Mouse (Mus musculus) embryo, embryonic 11 days (tissue): ENCODE measurements around the gene Cfap61.

Experiments used
- DNase-seq: peaks from one replicate; pipeline ENCODE4 v3.0.0-alpha.2; 2015

Cfap61 gene

DNA sequence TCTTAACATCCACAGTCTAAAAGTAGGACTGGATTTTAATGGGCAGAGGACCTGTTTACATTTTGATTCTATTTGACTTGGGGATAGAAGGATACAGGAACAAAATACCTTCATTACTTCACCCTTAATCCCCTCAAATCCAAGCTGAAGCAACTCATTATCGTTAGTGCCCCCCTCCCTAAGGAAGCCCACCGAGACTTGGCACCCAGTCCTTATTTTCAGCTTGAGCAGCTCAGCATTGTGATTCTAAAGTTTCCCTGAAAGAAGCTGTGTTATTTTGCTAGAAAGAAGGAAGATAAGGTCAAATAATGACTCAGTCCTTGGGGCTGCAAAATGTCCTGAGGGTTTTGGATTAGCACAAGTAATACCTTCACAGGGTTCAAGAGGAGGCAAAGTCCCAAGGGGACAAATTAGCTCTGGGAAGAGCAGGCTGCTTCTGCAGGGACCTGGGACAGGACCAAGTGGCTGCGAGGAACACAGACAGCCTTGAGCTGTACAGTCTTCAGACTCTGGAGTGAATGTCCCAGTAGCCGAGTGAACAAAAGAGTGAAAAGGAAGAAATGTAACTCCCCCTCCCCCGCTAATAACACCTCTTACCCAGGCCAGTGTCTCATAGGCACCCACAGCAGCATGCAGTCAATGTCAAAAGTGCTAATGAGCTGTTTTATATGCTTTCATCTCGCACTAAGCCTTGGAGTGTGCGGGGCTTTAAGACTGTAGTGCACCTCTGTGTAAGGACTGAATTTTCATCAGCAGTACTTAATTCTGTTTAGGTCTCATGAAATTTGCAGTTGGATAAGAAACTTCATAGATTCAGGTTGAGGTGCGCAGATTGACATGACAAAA is 81.0 kb downstream of the Cfap61 start:
- DNase-seq, result peak; percentile 23

DNA sequence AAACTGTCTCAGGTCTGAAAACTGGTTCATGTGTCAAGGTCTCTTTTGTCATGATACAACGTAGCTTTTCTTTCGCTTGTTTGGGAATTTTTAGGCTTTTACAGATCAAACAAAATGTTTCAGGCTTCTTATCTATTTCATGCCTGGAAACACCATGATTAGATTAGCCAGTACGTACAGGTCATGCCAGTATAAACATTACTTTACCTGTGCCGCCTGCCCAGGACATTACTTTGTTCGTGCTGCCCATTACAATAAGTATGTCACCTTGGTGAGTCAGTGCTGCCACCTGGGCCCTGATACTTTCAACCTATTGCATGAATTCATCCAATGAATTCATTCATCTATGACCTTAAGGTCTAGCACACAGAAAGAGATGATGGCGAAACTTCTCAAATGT is 88.3 kb downstream of the Cfap61 start:
- DNase-seq, result no peak

DNA sequence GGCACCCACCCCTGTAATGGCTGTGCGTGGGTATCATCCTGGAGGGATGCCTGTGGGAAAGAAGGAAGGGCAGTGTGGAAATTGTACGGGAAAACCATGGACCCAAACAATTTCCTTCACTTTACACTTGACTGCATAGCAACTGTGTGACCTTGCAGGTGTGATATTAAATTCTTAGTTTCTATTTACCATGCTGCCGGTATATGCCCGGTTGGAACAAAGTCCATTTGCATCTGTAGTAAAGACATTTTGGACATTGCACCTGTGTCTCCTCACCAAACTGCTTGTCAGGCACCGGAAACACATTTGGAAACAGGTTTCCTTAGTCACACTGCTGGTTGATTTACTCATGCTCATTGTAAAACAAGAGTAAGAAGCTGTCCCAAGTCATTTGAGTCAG is 109.1 kb downstream of the Cfap61 start:
- DNase-seq, result no peak

DNA sequence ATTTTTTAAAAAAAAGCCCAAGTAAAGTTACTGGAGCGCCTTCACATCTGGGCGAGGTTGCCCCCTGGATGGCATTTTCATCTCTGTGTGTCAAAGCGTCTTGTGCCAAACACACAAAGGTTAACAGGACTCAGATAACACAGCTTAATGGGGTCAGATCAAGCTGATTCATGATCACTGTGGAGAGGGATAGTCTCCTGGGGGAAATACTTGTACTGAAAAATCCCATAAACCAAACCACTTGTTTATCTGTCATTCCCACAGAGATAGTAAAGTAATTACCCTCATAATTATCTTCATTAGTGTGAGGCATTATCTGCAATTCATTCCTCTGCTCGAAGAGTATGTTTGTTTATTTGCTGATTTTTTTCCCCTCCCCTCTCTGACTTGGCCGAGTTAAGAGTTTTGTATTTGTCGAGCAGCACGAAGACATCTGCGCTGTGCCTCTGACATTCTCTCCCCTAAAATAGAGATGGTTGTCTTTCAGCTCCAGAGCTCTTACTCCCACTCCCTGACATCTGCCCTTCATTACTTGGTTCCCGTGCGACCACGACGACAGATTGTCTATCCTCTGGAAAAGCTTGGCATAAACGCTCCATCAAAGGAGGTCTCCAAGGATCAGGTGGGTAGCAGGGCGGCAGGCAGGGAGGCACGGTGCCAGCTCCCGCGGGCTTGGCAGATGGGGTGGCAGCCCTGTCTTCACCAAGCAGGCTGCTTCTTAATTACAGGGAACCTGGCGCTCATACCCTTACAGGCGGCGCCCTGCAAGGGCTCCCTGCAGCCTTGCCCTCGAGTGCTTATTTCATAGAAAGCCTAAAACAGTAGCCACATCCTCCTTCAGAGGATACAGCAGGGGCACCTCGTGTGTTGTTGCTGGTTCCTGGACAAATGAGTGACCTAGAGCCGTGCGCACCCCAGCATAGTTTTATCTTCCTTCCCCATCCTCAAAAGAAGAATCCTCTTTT is 110.6 kb downstream of the Cfap61 start:
- no peak for DNase-seq

DNA sequence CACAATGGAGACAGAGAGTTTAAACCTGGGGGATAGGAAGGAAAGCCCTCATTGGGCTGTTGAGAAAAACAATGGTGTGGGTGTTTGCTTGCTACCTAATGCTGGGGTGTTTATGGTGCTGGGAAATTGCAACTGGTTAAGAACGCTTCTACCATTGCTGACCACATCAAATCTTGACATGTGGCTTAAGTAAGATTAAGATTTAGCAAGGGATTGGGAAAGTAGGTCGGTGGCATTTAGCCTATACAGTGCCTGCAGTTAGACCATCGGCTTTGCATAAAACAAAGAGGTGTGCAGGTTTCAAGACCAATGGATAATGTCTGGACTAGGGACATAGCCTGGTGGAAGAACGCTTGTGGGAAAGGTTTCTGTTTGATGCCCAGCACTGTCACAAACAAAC is 113.1 kb downstream of the Cfap61 start:
- no peak for DNase-seq

DNA sequence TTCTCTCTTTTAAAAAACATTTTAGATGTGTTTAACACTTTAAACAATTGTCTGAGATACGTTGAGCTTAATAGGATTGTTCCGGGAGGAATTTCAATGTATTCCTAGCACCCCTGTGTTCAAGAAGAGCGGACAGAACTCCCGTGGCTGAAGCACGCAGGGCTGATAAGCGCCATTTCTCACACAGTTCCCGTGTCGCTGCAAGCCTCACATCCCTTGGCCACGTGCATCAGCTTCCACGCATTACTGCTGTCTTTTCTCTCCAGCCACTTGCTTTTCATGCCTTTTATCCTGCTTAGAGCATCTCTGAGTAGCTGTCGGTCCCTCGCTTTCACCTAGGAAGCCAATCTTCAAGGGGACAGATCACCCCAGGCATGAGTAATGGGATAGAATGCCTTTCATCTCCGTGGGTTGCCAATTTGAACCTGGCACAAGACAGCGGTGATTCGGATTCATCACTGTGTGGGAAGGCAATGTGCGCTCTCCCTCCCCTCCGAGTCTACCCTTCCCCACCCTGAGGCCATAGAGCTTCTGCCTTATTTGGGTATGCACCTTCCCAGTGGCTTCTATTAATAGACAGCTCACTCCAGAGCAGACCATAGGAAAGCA is 113.7 kb downstream of the Cfap61 start:
- no peak for DNase-seq

DNA sequence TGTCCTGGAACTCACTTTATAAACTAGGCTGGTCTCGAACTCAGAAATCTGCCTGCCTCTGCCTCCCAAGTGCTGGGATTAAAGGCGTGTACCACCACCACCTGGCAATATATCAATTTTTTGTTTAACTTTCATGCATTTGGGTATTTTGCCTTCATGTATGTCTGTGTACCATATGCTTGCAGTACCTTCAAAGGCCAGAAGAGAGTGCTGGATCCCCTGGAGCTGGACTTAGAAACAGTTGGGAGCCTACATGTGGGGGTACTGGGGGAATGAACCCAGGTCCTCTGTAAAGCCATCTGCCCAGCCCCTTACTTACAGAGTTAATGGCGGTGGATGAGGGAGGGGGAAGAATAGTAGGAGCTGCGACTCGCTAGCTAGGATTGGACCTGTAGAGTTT is 114.8 kb downstream of the Cfap61 start:
- DNase-seq, result no peak

DNA sequence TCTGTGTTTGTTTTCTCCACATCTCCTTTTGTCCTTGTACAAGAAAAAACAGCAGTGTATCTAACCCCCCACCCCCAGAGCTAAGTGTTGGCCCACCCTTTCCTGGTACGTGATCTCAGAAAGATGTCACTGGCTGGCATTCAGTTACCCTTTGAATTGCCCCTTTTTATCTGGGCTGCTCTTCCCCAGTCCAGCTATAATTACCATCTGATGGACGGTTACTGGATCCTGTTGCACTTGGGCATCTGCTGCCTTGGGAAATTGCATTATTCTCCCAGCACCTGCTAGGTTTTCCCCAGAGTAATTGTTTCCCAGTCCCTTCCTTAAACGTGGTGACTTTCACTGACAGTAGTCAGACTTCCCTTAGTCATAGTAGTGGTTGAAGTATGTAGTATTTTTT is 115.5 kb downstream of the Cfap61 start:
- no peak for DNase-seq

DNA sequence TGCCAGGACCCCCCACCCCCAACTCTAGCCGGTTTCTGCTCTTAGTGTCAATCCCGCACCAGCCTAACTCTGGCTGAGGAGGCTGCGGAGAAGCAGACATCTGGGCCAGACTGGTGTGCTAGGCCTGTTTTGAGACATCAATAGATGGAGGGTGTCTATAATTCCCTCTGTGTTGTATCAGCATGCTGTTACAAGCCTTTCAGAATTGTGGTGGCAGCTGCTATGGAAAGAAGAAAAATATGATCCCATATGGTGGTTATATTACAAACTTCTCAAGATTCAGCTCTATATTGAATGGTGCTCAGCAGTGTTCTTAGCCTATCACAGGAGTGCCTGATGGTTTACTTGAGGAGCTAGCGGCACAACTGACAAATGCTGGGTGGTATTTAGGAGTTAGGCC is 116.8 kb downstream of the Cfap61 start:
- DNase-seq, result no peak

DNA sequence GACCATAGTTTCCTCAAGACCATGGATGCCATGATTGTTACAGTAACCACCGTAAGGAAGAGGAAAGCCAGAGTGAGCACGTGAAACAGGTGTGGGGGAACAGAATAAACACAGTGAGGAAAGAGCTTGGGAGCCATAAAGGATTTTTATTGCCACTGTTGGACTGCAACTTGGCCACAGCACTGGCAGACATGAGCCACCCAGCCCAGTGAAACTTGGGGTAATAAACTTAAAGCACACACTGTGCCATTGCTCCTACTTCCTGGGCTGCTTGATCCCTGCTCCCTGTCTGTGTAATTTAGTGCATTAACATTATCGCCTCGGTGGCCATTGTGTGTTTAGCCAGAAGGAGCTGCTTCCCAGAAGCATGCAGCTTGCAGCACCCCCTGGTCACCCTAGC is 122.5 kb downstream of the Cfap61 start:
- no peak for DNase-seq

DNA sequence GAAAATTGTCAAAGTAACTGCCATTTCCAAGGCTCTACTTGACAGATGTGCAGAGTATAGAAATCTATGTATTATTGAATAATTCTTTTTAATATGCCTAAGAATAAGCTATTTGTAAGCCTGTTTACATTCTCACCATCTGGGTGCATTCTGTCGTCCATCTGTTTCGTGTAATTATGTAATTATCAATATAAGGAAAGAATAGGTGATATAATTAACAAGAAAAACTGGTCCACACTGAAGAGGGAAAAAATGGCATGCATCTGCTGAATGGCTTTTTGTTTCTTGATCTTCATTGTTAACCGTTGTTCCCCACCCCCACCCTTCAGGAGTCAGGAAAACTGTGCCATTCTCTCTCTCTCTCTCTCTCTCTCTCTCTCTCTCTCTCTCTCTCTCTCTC is 124.2 kb downstream of the Cfap61 start:
- DNase-seq, result no peak

DNA sequence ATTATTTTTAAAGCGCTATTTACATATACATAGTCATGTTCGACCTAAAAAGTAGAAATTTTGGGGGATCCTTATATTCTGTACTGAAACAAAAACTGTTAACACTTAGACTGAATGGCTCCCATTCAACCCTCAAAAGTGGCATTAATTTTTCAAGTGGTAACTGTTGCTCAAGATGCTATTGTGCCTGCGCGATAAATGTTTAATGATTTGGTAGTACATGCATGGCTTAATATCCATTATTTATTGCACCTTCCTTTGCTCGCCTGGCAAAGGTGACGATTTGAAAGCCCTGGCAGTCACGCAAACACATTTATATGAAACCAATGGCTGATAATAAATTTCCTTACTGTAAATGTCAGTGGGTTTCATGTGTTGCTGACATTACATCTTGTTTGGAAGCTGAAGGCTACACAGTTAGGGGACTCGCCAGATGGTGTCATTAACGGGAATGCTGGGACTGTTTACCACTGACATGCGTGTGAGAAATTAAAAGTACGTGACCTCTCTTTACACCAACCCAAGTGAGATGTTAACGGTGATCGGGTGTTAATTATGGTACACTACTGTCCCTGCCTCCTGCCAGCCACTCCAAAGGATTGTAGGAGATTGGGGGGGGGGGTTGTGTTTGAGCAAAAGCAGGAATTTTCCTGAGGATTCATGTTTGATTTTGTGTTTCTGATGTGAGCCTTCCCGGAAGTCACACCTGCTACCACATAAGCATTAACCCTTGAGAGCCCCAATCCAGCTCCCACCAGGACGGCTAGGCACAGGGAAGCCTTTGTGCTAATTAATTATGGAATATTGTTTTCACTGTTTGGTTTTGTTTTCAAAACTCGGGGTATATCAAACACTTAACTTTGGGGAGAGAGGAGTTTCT is 127.1 kb downstream of the Cfap61 start:
- DNase-seq, result no peak

DNA sequence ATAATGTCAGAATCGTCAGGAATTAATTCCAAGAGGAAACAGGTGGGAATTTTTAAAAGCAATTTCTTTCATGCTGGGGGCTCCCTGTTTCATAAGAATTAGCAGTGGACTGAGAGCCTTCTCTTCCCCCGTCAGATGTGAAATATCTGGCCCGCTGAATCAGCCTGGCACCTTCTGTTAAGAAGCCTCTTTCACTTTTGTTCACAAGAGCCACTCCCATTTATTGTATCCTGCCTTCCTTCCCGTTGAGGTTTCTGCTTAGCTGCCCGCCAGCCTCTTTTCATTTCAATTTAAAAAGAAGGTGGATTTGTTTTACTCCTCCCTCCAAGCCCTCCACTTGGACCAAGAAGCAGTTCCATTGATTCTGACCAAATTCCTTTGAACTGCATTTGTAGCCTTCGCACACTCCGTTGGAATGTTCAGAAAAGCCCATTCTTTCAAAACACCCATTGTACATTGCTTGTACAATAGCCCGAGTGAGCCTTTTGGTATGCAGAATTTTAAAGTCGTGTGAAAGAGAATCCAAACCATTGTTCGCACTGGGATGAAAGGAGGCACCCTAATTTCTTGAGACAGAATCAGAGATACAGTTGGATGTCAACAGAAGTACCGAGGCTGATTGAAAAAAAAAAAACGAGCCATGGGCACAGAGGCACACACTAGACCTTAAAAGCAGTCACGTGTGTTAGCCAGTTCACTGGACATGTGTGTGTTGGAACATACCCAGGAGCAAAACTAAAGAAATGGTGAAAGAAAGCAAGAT is 127.9 kb downstream of the Cfap61 start:
- peak; percentile 57 for DNase-seq

DNA sequence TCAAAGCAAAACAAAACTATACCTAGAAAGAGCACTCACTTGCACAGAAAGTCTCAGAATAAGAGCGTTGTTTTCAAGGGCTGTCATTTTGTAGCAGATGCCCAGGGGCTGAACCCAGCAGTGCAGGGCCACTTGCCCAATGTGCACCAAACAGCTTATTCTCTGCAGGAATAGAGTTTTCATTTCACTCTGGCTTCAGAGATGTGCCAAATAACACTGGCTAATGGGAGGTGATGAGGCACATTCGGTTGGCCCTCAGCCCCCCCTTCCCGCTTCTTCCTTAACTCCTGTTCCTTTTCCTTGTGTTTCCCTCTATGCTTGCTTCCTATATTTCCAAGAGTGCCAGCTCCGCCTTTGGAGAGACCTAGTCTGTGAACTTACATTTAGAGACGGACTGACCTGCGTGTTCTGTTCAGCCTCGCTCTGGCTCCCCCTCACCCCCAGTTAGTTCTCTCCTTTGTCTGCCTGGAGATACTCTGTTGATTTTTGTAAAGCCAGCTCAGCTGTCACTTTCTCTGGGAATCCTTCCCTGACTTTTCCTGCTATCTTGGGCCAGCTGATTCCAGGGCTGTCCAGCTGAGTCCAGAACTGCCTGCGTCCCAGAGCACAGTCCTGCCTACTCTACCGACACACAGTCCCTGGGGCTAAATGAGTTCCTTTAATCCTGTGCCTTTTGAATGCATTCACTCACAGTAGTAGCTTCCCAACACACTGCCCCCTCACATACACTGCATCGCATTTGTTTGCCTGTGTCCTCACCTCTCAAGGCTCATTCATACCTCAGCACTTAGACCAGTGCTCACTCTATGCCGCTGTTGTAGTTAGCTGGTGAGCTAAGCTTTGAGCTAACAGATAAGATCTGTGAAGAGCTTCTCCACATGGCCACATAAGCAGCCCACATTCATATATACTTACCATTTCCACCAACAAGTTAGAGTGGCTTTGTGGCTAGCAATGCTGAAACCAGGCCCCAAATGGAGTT is 128.8 kb downstream of the Cfap61 start:
- no peak for DNase-seq

DNA sequence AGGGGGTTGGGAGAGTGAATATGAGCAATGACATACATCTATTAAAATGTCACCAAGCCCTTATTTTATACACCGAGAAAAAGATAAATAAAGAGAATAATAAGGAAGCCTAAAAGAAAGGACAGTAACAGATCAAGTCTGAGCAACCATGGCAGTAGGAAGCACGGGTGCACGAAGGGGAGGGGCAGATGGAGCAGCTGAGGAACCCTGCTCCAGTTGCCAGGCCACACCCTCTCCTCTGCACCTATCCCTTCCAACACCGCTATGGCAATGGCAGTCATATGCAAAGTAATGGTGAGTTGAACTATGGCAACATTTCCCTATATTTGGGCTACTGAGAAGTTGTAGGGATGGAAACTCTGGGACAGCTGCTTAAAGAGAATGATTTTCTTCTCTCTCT is 132.8 kb downstream of the Cfap61 start:
- DNase-seq, result no peak

DNA sequence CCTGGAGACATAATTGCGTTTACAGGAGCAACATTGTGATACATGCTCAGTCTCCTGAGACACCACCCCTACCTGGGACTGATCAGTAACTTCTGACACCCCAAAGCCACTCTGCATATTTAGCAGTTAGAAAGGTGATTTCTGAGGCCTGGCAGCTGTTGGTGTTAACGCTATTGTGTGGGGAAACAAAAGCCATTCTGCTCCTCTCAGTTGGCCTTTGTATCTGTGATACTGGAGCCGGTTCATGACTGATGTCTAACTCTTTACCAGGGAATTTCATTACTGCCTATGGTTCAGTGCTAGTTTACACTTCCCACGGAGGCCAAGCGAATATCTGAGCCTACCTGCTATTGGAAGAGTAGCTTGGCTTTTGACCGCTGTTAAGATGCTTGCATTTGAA is 138.7 kb downstream of the Cfap61 start:
- peak; percentile 36 for DNase-seq

DNA sequence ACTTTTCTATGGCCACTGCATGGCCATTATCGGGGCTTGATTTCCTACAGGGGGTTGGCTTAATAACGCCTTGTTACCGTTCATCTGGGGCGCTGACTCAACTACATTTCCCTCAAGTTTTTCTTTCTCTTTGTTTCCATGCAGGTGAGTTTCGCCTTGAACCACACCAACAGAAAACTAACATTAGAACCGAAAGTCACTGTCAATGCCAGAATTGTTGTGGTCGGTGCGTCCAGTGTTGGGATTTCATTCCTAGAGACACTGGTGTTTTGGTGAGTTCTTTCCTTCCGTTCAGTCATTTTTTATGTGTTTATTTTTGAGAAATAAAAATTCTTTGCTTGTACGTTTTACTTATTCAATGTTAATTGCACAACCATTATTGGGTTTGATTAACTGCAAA is 142.5 kb downstream of the Cfap61 start:
- DNase-seq, result no peak

DNA sequence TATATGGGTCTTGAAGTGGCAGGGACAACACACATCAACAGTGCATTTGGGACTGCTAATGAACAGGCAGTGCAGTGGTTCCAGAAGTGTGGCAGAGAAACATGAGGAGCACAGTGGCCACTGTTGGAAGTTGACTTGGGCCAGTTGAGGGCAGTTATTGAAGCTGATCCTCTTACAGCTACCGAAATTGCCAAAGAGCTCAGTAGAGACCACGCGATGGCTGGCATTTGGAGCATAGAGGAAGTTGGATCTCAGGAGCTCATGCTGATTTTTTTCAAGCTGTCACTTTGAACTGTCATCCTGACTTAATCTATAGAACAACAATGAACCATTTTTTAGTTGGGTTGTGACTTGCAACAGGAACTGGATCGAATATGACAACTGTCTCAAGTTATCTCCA is 145.7 kb downstream of the Cfap61 start:
- no peak for DNase-seq

DNA sequence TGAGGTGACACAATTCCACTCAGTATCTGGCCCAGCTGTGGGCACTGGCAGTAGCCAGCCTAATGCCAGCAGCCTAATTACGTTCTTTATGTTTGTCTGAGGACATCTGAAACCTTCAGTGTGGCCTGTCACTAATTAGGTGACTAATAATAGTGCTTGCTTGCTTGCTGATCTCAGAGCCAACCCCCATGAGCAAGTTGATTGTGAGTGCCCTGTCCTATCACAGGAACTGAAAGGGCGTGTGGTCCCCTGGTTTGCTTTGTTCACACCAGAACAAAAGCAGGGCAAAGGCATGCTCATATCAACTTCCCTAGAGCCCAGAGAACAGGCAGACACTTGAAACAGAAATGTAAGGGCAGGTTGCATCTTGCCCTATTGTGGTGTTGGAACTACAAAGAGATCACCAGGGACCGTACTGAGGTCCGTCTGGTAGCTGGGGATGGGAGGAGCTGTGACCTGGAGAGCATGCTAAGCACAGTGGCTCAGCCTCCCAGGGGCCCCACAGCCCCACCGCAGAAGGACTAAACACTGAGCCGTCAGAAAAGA is 148.8 kb downstream of the Cfap61 start:
- DNase-seq, result no peak

DNA sequence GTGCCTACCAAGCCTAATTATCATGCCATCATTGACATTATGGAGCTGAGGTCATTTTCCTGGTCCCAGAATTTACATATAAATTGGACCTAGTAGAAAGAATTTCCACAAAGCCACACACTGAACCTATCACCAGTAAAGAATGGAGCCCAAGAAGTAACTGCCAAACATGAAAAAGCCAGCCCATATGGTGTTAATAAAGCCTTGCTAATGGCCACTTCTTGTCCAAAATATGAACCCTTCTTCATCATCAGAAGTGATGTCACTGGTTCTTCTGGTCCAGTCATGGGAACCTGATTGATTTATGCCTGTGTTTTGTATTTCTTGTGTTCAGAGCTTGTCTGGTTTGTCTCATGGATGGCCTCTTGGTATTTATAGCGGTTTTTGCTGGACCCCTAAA is 152.8 kb downstream of the Cfap61 start:
- DNase-seq, result no peak
